Mouse (Mus musculus) limb, embryonic 12.5 days (tissue): ENCODE data around the gene Zfp825. TPM values are rescaled to one million over a fixed set of nuclear protein-coding genes. Genes with fewer than 3 reads are reported as not detected.
A peak's percentile ranks its signal among the peaks of the same experiment; 100 is the strongest.
"Not testable (repeated sequence)": the region's sequence is repeated elsewhere in the genome, so short reads cannot be mapped to it uniquely, and the experiment has no call there.

Source experiments
- ATAC-seq: fragments of 200-750 bp; cut with Nextera tagmentation; 2 replicates; pipeline ENCODE4 v1.8.0; 2017; ENCODE audit warnings: low read depth, moderate TSS enrichment; ENCODE audit not compliant: insufficient number of reproducible peaks, insufficient read depth, low FRiP score, low TSS enrichment
- H3K27ac ChIP-seq: fragments of 300-500 bp; sonication (generic); 2 replicates; pipeline ENCODE4 v1.5.1; 2016; ENCODE audit warnings: mild to moderate bottlenecking, moderate library complexity
- H3K27me3 ChIP-seq: fragments of 300-500 bp; sonication (generic); 2 replicates; pipeline ENCODE4 v1.6.1; 2016; ENCODE audit warnings: mild to moderate bottlenecking, moderate library complexity
- H3K36me3 ChIP-seq: fragments of 300-500 bp; sonication (generic); 2 replicates; pipeline ENCODE4 v1.6.1; 2016; ENCODE audit warnings: mild to moderate bottlenecking, moderate library complexity
- H3K4me1 ChIP-seq: fragments of 300-500 bp; sonication (generic); replicated peaks from 2 replicates; pipeline ENCODE4 v1.6.1; 2016
- H3K4me2 ChIP-seq: fragments of 300-500 bp; sonication (generic); 2 replicates; pipeline ENCODE4 v1.6.1; 2016; ENCODE audit warnings: mild to moderate bottlenecking, moderate library complexity
- H3K4me3 ChIP-seq: fragments of 300-500 bp; sonication (generic); replicated peaks from 2 replicates; pipeline ENCODE4 v1.5.1; 2016; ENCODE audit warnings: mild to moderate bottlenecking
- H3K9ac ChIP-seq: fragments of 300-500 bp; sonication (generic); replicated peaks from 2 replicates; pipeline ENCODE4 v1.6.1; 2016; ENCODE audit warnings: mild to moderate bottlenecking, moderate library complexity
- H3K9me3 ChIP-seq: fragments of 300-500 bp; sonication (generic); 2 replicates; pipeline ENCODE4 v1.6.1; 2016; ENCODE audit warnings: mild to moderate bottlenecking, moderate library complexity
- WGBS: fragments of 180-500 bp; shearing (Covaris S2); methylation state at CpG from one replicate; pipeline ENCODE4 v1.1.7; 2016; 5-methylcytosine and 5-hydroxymethylcytosine counted together
- polyA plus RNA-seq: library from polyadenylated mRNA; unstranded; fragments of >200 nt; fragmentation: Nextera tagmentation; extraction: Ambion mirVana; gene quantifications from 2 replicates; pipeline ENCODE4 v1.2.1, GENCODE M21; 2016

The Zfp825 gene
- polyA plus RNA-seq, 1 experiment from 2014 or later, result 22.1 TPM

DNA sequence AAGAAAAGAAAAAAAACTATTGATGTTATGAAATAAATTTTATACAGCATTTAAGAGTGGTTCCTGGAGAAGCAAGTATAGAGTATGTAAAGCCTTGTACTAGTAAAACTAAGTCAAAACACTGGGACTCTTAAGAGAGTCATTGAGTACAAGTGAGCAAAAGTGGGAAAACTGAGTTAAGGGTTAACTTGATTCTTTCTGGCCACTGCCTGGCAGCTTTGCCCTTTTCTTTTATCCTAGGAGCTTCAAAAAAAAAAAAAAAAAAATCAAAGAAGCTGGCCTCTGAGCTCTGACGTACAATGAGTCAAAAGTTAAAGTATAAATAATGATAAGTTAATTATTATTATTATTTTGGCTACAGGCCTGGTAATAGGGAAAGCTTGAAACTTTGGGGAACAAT lies 5.9 kb upstream of the Zfp825 start:
- H3K9ac ChIP-seq, H3K36me3 ChIP-seq, H3K4me3 ChIP-seq, H3K4me2 ChIP-seq, H3K27ac ChIP-seq, H3K9me3 ChIP-seq, H3K4me1 ChIP-seq, ATAC-seq, H3K27me3 ChIP-seq: not testable (repeated sequence)
- WGBS, result 50% methylated on average over 1 of the region's 1 CpGs

DNA sequence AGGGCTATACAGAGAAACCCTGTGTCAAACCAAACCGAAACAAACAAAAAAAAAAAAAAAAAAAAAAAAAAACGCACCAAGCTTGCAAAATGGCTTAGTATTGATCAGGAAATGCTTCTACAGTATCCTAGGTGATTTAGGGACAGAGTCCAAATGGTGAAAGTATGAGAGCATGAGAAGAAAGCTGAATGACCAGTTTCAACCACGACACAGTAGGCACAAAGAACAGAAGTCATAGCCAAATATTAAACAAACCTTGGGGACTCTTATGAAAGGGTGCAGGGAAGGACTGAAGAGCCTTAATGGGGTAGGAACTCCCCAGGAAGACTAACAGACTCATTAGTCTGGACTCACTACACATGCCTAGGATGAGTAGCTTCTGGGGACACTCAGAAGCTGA lies 9.5 kb downstream of the Zfp825 start:
- not testable (repeated sequence) for H3K4me1 ChIP-seq, H3K27me3 ChIP-seq, H3K9me3 ChIP-seq, H3K27ac ChIP-seq, H3K4me2 ChIP-seq, ATAC-seq, H3K9ac ChIP-seq, H3K4me3 ChIP-seq
- peaks cover 18% of the 10 kb centered on the region for H3K36me3 ChIP-seq
- WGBS, result 87% methylated on average over 3 of the region's 3 CpGs

GRCm38 (mm10) chr13:74471468-74471867 lies 22.3 kb downstream of the Zfp825 start:
- H3K4me3 ChIP-seq, H3K4me2 ChIP-seq, H3K4me1 ChIP-seq, H3K9ac ChIP-seq, H3K9me3 ChIP-seq, ATAC-seq, H3K36me3 ChIP-seq, H3K27ac ChIP-seq, H3K27me3 ChIP-seq: not testable (repeated sequence)
- WGBS, result 82% methylated on average over 2 of the region's 2 CpGs

DNA sequence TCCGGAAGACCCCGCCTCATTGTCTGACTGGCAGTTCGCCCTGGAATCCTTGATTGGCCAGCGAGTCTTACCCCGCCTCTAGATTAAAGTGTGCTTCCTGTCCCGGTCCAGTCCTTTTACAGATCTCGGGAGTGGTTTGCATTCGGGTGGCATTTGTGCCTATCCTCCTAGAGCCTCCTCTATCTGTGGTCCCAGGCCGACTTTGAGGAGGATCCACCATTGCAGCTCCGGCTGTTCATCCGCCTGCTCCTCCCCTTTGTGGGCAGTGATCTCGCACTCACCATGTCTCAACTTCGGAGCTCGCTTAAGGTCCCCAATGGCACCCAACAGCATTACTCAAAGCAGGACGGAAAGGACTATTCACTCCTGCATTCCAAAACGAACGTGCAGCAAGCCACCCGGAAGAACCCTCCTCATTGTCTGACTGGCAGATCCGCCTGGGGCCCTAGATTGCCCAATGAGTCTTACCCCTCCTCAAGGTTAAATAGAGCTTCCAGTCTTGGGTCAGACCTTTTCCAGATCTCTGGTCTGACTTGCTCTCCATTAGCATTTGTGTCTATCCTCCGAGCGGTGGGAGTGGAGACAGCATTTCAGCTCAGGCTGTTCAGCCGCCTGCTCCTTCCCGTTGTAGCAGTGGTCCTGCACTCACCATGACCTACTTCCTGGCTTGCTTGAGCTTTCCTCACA lies 30.9 kb downstream of the Zfp825 start:
- whole genome bisulfite sequencing, result under 1% methylated on average over 23 of the region's 23 CpGs
- no peaks in the 10 kb centered on the region; the same call in 1 of the 2 replicates for H3K9me3 ChIP-seq
- no peaks in the 10 kb centered on the region for H3K27me3 ChIP-seq
- 0 out of 2 replicates have a peak, but pooled peaks cover 2% of the 10 kb centered on the region for H3K4me1 ChIP-seq
- no peaks in the 10 kb centered on the region for H3K36me3 ChIP-seq
- H3K4me3 ChIP-seq, result peak overlapping the region; percentile 57
- peak overlapping the region; percentile 70 for H3K9ac ChIP-seq
- peak overlapping the region; percentile 79 for H3K4me2 ChIP-seq
- ATAC-seq, result peak; percentile 98
- H3K27ac ChIP-seq, result peak overlapping the region; percentile 90

- Histone ChIP-seq H3K9ac (peak overlapping the region; percentile 70), H3K4me2 (peak overlapping the region; percentile 79), H3K4me3 (peak overlapping the region; percentile 57), H3K27ac (peak overlapping the region; percentile 90; the same call in 1 of the 2 replicates)
- WGBS, result 4% methylated on average over 7 of the region's 7 CpGs
- ATAC-seq, H3K4me1 ChIP-seq, H3K27me3 ChIP-seq, H3K9me3 ChIP-seq, H3K36me3 ChIP-seq: not testable (repeated sequence)
Measured at GRCm38 (mm10) chr13:74462318-74462698, 31.5 kb downstream of the Zfp825 start.

GRCm38 (mm10) chr13:74439895-74440294 lies 53.9 kb downstream of the Zfp825 start:
- Histone ChIP-seq H3K4me3 (no peak overlapping the region), H3K9ac (no peak overlapping the region), H3K9me3 (peaks cover 62% of the 10 kb centered on the region), H3K4me2 (no peak overlapping the region), H3K36me3 (peaks cover 34% of the 10 kb centered on the region), H3K27ac (no peak overlapping the region), H3K27me3 (no peaks in the 10 kb centered on the region), H3K4me1 (no peaks in the 10 kb centered on the region)
- 21% methylated on average over 19 of the region's 19 CpGs for WGBS
- no peak for ATAC-seq

Other genes with a start within 250 kb of the Zfp825 start
- 1.3 and 1.6 TPM in 2 replicates for gene Ahrr, start 201.7 kb downstream of the Zfp825 start, polyA plus RNA-seq
- 130 and 139 TPM in 2 replicates for gene Pdcd6, start 176.4 kb downstream of the Zfp825 start, polyA plus RNA-seq
- gene Sdha, start 143.7 kb downstream of the Zfp825 start, polyA plus RNA-seq, result 235 and 236 TPM in 2 replicates
- 61.5 and 67.4 TPM in 2 replicates for gene Ccdc127, start 143.7 kb downstream of the Zfp825 start, polyA plus RNA-seq
- not detected in 2 replicates for gene Lrrc14b, start 130.0 kb downstream of the Zfp825 start, polyA plus RNA-seq
- gene Zfp72, start 103.2 kb downstream of the Zfp825 start, polyA plus RNA-seq, result 4.2 and 5.3 TPM in 2 replicates
- gene Ftl1-ps1, start 94.3 kb downstream of the Zfp825 start, polyA plus RNA-seq, result 72.8 and 74.6 TPM in 2 replicates
- 4.3 TPM in 2 replicates for gene Erap1, start 145.6 kb upstream of the Zfp825 start, polyA plus RNA-seq